Mouse (Mus musculus): ENCODE data around the gene Spryd3. TPM values are rescaled to one million over a fixed set of nuclear protein-coding genes. Genes with fewer than 3 reads are reported as not detected.
"Not testable (repeated sequence)": the region's sequence is repeated elsewhere in the genome, so short reads cannot be mapped to it uniquely, and the experiment has no call there.

Gene Spryd3
- total RNA-seq (2021), result 100 to 1,000 TPM; 149 to 150 TPM

DNA sequence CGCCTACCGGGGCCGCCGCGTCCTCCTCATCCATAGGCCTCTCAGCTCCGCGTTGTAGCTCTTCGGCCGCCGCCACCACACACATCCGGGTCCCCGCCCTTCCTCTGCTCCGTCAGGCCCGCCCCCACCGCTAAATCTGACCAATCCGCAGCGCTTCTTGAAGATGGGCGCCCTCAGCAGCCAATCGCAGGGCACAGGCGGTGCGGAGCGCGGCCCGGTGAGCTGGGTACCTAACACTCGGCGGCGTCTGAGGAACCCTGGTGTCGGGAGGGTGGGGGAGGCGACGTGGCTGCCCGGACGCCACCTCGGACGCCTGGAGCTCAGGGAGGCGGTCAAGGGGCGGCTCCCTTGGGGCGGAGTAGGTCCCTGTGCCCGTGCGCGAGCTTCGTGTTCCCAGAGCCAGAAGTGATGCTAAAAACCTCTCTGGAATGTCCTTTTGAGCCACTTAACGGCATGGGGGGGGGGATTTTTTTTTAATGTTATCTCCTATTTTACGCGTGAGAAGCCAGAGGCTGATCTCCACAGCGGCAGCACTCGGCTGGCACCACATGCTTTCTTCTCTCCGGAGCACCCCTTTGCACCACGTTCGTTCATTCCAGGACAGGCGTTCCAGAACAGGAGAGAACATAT is at the start of gene Spryd3:
TSS of gene Spryd3 (minus strand) at position 106 of the 630 bp plus-strand sequence.
- intact Hi-C loops (cut with DNase I), result no loop called here
- DNase-seq (ENCODE audit: extremely low spot score in 1 of 2, low spot score in 2 of 2), result peak; percentile 96 to 97

GRCm38 (mm10) chr15:102183076-102183475 is 47.0 kb upstream of the Spryd3 start:
- intact Hi-C loops (cut with DNase I), result no loop called here
- no peak for DNase-seq (ENCODE audit: extremely low spot score in 1 of 2, low spot score in 2 of 2)

DNA sequence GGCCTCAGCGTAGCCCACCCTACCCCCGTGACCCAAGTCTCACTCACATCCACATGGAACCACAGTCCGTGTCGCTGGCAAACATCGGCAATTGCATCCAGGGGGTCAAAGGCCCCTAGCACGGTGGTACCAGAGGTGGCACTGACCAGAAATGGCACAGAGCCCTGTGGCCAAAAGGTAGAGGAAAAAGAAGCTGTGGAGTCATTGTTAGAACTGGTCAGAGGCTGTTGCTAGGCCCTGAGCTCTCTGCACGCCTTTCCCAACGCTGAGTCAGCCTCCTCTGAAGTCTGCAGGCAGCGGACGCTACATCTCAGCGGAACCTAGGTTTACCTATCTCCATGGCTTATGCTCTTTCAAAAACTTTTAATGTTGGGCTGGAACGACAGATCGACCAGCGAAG is 43.9 kb upstream of the Spryd3 start:
- intact Hi-C loops (cut with DNase I), result loop anchor here (2.0 kb wide), 1 partner anchor 45 kb away; no protein-coding TSS in a partner anchor
- DNase-seq (ENCODE audit: extremely low spot score in 1 of 2, low spot score in 2 of 2), result no peak

GRCm38 (mm10) chr15:102179106-102179505 is 43.1 kb upstream of the Spryd3 start:
- no peak for DNase-seq (ENCODE audit: extremely low spot score in 1 of 2, low spot score in 2 of 2)
- intact Hi-C loops (cut with DNase I), result loop anchor here (2.0 kb wide), 1 partner anchor 46 kb away; no protein-coding TSS in a partner anchor

DNA sequence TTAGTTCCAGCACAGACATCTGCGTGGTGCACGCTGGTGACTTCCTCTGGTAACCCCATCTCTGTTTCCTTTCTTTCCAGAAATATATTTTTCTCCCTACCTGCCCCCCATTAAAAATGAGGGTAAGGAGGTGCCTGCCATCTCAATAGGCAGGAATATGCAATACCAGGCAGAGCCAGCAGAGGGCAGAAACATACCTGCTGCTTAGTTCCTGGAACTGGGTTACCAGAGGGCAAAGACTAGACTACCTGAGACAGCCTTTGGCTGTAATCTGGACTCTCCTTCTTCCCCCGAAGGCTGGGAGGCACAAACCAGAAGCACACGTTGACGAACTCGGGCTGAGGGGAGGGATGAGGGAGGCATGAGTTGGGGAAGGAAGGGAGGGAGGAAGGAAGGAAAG is 42.2 kb upstream of the Spryd3 start:
- intact Hi-C loops (cut with DNase I), result loop anchor here (2.0 kb wide), 1 partner anchor 47 kb away; no protein-coding TSS in a partner anchor
- peak; percentile 33 to 67 for DNase-seq (ENCODE audit: extremely low spot score in 1 of 2, low spot score in 2 of 2)

DNA sequence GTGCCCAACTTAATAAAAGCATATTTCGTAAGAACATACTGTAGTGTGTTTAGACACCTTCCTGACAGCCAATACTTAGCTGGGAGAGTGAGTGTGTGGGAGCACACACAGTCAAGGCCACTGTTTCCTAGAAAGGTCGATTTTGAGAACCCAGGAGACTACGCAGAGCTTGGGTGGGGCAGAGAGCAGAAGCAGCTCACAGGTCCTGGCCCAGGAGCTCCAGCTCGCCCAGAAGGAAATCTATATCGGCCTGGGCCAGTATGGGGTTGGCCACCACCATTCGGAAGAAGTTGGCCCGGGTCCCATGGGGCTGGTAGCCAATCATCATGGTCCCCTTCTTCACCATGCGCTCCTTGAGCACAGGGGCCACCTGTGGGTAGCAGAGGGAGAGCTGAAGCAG is 41.4 kb upstream of the Spryd3 start:
- intact Hi-C loops (cut with DNase I), result no loop called here
- no peak for DNase-seq (ENCODE audit: extremely low spot score in 1 of 2, low spot score in 2 of 2)

DNA sequence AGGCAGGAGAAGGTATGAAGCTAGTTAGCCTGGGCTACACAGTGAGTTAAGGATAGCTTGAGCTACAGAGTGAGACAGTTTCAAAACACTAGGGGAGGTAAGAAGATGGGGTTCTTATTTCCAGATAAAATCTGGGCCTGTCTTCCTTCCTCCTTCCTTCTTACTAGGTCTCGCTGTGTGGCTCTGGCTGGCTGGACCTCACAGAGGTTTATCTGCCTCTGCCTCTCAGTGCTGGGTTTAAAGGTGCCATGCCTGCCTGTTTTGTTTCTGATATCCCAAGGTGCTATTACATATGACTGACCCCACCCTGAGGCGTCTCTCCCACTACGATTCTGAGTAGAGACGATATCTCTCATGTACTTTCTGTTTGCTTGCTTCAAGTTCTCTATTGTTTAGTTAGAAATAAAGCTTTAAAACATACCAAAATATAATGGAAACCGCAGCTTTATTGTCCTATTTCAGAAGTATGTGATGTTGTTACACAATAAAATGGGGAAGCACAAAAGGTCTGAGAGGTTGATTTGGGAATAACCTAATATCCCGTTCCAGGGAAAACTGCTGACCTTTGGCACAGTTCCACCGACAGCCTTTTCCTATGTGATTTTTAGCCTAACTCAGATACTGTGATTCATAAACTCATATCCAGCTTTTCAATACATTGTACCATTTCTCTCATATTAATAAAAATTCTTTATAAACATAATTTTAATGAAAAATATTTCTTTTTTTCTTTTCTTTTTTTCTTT is 40.7 kb upstream of the Spryd3 start:
- intact Hi-C loops (cut with DNase I), result no loop called here
- no peak for DNase-seq (ENCODE audit: extremely low spot score in 1 of 2, low spot score in 2 of 2)

GRCm38 (mm10) chr15:102175736-102176319 is 39.8 kb upstream of the Spryd3 start:
- DNase-seq (ENCODE audit: extremely low spot score in 1 of 2, low spot score in 2 of 2), result no peak
- intact Hi-C loops (cut with DNase I), result no loop called here

DNA sequence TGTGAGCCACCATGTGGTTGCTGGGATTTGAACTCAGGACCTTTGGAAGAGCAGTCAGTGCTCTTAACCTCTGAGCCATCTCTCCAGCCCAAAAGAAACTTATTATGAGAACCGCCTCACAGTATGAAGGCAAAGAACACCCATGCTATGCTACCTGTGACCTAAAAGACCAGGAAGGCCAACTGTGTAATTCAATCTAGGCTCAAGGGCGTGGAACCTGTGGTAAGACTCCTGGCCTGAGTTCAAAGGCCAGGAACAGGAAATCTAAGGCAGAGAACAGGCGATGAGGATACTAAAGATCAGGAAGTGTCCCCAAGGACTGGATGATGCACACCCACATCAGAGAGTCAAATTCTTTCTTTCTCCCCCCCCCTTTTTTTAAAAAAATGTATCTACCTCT is 37.5 kb upstream of the Spryd3 start:
- intact Hi-C loops (cut with DNase I), result no loop called here
- DNase-seq (ENCODE audit: extremely low spot score in 1 of 2, low spot score in 2 of 2), result no peak

GRCm38 (mm10) chr15:102169064-102169463 is 33.0 kb upstream of the Spryd3 start:
- DNase-seq (ENCODE audit: extremely low spot score in 1 of 2, low spot score in 2 of 2), result no peak
- intact Hi-C loops (cut with DNase I), result no loop called here

DNA sequence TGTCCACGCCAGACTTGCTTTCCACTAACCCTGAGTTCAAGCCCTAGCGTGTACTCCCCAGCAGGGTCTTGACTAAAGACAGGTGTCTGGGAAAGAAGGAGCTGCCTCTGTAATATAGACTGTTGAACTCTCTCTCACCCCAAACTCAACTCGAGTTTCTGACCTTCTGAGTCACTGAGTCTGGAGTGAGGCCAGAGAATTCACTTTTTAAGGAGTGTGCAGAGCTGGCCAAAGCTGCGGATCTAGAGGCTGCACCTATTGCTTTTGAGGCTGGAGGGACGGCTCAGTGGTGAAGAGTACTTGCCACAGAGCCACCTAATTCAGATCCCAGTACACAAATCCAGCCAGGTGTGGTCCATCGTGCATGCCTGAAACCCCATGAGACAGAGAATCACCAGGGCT is 31.6 kb upstream of the Spryd3 start:
- intact Hi-C loops (cut with DNase I), result no loop called here
- DNase-seq (ENCODE audit: extremely low spot score in 1 of 2, low spot score in 2 of 2), result no peak

GRCm38 (mm10) chr15:102165468-102166100 is 29.6 kb upstream of the Spryd3 start:
- no peak for DNase-seq (ENCODE audit: extremely low spot score in 1 of 2, low spot score in 2 of 2)
- intact Hi-C loops (cut with DNase I), result no loop called here

DNA sequence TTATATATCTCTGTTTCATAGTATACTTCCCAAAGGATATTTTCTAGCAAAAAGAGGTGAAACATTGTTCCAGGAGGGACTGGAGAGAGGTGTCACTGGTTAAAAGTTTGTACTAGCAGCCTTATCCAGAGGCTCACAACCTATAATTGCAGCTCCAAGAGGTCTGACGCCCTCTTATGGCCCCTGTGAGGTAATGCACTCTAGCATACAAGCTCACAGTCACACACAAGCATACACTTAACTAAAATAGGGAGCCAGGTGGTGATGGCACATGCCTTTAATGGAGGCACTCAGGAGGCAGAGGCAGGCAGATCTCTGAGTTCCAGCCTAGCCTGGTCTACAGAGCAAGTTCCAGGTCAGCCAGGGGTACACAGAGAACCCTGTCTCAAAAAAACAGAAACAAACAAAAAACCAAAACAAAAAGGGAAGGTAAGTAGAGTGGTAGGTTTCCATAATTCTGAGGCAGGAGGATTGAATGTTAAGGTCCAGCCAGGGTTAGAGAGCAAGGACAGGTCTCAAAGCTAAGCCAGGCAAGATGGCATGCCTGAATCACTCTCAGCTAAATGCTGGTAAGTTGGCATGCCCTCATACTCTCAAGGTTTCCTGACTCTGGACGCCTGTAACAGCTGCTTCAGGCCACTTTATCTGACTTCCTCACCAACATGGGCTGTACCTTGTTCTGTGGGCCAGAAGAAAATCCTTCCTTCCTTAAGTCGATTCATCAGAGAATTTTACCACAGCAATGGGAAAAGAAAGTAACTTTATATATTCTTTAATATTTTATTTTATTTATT is 28.1 kb upstream of the Spryd3 start:
- intact Hi-C loops (cut with DNase I), result no loop called here
- DNase-seq (ENCODE audit: extremely low spot score in 1 of 2, low spot score in 2 of 2), result no peak

DNA sequence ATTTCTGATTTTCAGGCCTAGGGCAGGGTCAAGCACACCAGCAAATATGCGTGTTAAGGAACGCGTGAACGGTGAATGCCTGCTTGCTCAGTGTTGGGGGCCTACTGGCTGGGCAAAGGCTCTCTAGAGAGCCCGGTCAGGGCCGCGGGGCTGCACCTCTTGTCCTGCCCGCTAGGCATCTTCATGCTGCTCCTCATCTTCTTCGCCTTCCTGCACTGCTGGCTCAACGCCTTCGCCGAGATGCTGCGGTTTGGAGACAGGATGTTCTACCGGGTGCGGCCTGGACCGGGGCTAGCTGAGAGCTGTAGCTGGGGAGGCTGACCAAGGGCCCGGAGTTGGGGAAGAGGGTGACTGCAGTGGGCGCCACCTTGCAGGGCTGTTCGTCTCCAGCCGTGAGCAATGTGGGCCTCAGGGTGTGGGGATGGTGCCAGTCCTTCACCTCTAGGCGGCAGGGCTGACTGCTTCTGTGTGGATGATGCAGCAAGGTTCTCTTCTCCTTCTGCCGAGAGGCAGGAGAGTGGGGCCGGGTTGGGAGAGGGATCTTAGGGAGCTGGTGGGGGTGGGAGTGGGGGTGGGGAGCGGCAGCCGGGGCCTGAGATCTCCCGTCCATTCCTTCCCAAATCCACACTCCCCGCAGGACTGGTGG is 24.5 kb upstream of the Spryd3 start:
- DNase-seq (ENCODE audit: extremely low spot score in 1 of 2, low spot score in 2 of 2), result no peak
- intact Hi-C loops (cut with DNase I), result no loop called here

DNA sequence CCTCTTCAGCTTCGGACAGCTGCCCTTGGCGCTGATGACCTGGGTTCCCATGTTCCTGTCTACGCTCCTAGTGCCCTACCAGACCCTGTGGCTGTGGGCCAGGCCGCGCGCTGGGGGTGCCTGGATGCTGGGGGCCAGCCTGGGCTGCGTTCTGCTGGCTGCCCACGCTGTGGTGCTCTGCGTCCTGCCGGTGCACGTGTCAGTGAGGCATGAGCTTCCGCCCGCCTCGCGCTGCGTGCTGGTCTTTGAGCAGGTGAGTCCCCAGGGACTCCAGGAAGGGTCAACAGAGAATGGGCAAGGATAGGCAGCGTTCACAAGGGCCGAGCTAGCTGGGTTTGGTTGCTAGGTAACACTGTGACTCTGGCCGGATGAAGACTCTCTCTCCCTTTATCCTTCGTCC is 20.8 kb upstream of the Spryd3 start:
- intact Hi-C loops (cut with DNase I), result no loop called here
- no peak for DNase-seq (ENCODE audit: extremely low spot score in 1 of 2, low spot score in 2 of 2)

GRCm38 (mm10) chr15:102155006-102155405 is 19.0 kb upstream of the Spryd3 start:
- DNase-seq (ENCODE audit: extremely low spot score in 1 of 2, low spot score in 2 of 2); intact Hi-C loops (cut with DNase I): not testable (repeated sequence)

- no peak for DNase-seq (ENCODE audit: extremely low spot score in 1 of 2, low spot score in 2 of 2)
- intact Hi-C loops (cut with DNase I), result no loop called here
Measured at GRCm38 (mm10) chr15:102152646-102153045, 16.6 kb upstream of the Spryd3 start.

Data from left cerebral cortex, postnatal 10 days (tissue).